Mouse (Mus musculus) heart, adult 2 months (tissue): ENCODE measurements around the gene Gm10803. TPM values are rescaled to one million over a fixed set of nuclear protein-coding genes. Genes with fewer than 3 reads are reported as not detected.

ENCODE experiments used
- DNase-seq, 2 experiments: peaks; one replicate each; pipeline ENCODE4 v3.0.0; 2021
- H3K27ac ChIP-seq: fragments of 200-600 bp; 2 replicates; pipeline ENCODE4 v1.8.1; 2022
- H3K27me3 ChIP-seq: fragments of 200-500 bp; 2 replicates; pipeline ENCODE4 v1.6.1; 2012; ENCODE audit warnings: mild to moderate bottlenecking, low read length, inconsistent platforms, mixed read lengths; ENCODE audit not compliant: control insufficient read depth, insufficient read depth
- H3K36me3 ChIP-seq: fragments of 200-500 bp; 2 replicates; pipeline ENCODE4 v1.6.1; 2012; ENCODE audit warnings: low read length, inconsistent platforms; ENCODE audit not compliant: control insufficient read depth, insufficient read depth
- H3K4me1 ChIP-seq: fragments of 200-500 bp; 2 replicates; pipeline ENCODE4 v1.6.1; 2011; ENCODE audit warnings: low read length; ENCODE audit not compliant: control insufficient read depth, insufficient read depth
- H3K4me3 ChIP-seq: fragments of 200-600 bp; 2 replicates; pipeline ENCODE4 v1.8.1; 2022
- H3K79me2 ChIP-seq: fragments of 200-500 bp; replicated peaks from 2 replicates; pipeline ENCODE4 v1.6.1; 2012; ENCODE audit warnings: mild to moderate bottlenecking, inconsistent platforms, low read length, moderate library complexity, mixed read lengths; ENCODE audit not compliant: control insufficient read depth, insufficient read depth
- H3K9ac ChIP-seq: fragments of 200-500 bp; 2 replicates; pipeline ENCODE4 v1.6.1; 2012; ENCODE audit warnings: low read depth, mild to moderate bottlenecking, control low read depth, inconsistent platforms, low read length, mixed read lengths
- CTCF ChIP-seq: fragments of 200-600 bp; IDR thresholded peaks from 2 replicates; pipeline ENCODE4 v1.8.1; 2022; ENCODE audit warnings: antibody characterized with exemption, mild to moderate bottlenecking, moderate library complexity
- EP300 ChIP-seq: fragments of 200-500 bp; IDR thresholded peaks from 2 replicates; pipeline ENCODE4 v1.6.1; 2011; ENCODE audit warnings: low read depth, low read length, control low read depth; ENCODE audit not compliant: insufficient read depth
- POLR2A ChIP-seq: fragments of 200-500 bp; IDR thresholded peaks from 2 replicates; pipeline ENCODE4 v1.6.1; 2011; ENCODE audit warnings: mild to moderate bottlenecking, low read depth, low read length, control low read depth; ENCODE audit not compliant: insufficient read depth
- WGBS: fragments of 180-500 bp; shearing (Covaris S2); methylation state at CpG from one replicate; pipeline ENCODE4 v1.1.7; 2018; 5-methylcytosine and 5-hydroxymethylcytosine counted together
- intact Hi-C: fragments of 180-260 bp; cut with DNase I; formaldehyde crosslinking; loops from one replicate; pipeline ENCODE4 v1.15.1; 2025
- polyA plus RNA-seq: library from polyadenylated mRNA; depleted of rRNA; stranded (reverse); fragments of >200 nt; gene quantifications from 2 replicates; pipeline ENCODE4 v1.2.3, GENCODE M21; 2012; rRNA removed
- total RNA-seq, 2 experiments: library from RNA; stranded (reverse); gene quantifications; 2 replicates each; pipeline ENCODE4 v1.2.3; 2021

Gm10803 gene
- total and polyA plus RNA-seq, 3 experiments: not detected

DNA sequence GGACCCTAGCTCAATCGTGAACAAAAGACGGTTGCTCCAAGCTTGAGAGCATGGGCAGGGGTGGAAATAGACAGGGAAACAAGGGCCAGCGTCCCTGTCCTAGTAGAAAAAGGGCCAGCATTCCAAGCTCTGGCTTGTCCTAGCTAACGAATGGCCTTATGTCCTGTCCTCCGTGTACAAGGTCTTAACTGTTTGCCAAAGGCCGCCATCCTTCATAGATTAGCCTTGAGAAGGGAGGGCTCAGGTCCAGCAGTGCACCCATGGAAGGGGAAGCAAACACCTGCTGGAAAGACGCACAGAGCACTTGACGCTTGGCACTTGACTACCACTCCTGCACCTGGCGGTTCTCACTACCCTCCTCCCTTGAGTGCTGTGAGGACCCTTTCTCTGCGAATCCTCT is 32.8 kb downstream of the Gm10803 start:
- no peaks in the 10 kb centered on the region for H3K4me1 ChIP-seq
- H3K36me3 ChIP-seq: no peaks in the 10 kb centered on the region
- no peak for TF ChIP-seq CTCF
- no peak for TF ChIP-seq POLR2A
- TF ChIP-seq EP300: no peak
- no peak for DNase-seq
- intact Hi-C loops: no loop called here
- no peaks in the 10 kb centered on the region for H3K79me2 ChIP-seq
- no peak overlapping the region for H3K27ac ChIP-seq
- H3K27me3 ChIP-seq: no peaks in the 10 kb centered on the region
- 74% methylated on average over 10 of the region's 10 CpGs for WGBS
- H3K9ac ChIP-seq: no peak overlapping the region
- H3K4me3 ChIP-seq: no peak overlapping the region

DNA sequence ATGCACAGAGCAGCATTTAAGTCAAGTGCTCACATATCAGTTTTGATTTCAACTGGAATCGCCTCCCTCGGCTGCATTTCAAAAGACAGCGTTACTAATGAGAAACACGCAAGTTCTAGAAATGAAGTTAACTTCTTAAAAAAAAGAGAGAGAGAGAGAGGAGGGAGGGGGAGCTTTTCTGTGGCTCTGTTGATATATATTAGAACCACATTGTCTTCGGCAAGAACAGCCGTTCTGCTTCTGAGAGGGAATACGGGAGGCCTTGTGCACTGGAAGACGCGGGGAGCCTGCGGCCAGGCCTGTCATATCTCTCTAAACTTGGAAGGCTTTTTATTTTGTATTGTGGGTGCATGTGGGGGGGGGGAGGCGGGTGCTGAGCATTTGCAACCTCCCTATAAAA is 36.8 kb downstream of the Gm10803 start:
- no peak overlapping the region for H3K9ac ChIP-seq
- no peak overlapping the region for H3K4me3 ChIP-seq
- H3K4me1 ChIP-seq: no peaks in the 10 kb centered on the region
- no peaks in the 10 kb centered on the region for H3K36me3 ChIP-seq
- DNase-seq: no peak
- TF ChIP-seq EP300: no peak
- TF ChIP-seq POLR2A: no peak
- no peak for TF ChIP-seq CTCF
- H3K27ac ChIP-seq: no peak overlapping the region
- intact Hi-C loops: no loop called here
- no peaks in the 10 kb centered on the region for H3K27me3 ChIP-seq
- no peaks in the 10 kb centered on the region for H3K79me2 ChIP-seq
- WGBS: 76% methylated on average over 11 of the region's 11 CpGs

DNA sequence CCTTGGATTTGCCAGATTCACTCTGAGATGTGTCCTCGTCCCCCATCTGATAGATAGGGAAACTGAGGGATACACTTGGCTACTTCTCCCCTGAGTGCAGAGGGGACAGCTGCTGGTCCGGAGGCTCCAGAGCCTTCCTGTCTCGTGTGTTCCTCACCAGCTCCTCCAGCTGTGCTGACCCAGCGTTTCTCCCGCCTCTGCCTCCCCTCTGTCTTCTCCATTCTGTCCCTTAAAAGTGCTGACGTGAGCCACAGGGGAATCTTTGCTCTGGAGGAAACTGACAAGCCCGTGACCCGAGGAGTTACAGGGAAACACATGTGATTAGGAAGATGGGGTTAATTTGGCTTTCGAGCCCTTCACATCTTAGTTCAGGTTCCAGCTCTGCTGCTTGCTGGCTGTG is 39.4 kb downstream of the Gm10803 start:
- peak; percentile 35 to 65 for DNase-seq
- 35% methylated on average over 9 of the region's 9 CpGs for WGBS

DNA sequence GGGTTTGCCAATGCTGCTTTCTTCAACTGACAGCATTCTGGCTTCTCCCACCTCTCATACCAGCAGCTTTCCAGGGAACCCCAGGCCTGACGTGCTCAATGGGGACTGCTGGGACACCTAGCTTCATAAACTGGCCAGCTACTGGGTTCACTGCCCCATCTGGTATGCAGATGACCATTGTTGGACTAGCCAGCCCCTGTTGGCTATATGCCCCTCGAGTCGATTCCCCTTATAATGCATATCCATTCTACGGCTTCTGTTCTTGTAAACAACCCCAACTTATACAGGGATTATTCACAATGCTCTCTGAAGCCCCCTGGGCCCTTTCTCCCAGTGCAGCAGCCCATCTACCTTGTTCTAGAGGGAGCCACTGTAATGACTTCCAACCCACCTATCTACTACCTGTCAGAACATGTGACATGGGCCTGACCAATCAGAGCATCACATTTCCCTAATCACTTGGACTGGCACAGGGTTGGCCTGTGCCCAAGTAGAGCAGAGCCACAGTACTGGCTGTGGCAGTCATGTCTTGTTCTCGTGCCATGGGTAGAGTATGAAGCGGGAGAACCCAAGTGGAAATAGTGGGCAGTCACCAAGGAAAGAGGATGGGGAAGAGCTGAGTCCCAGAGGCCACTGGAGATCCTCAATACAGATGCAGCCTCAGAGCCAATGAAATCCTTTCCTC is 44.4 kb downstream of the Gm10803 start:
- 84% methylated on average over 6 of the region's 6 CpGs for WGBS
- H3K36me3 ChIP-seq: no peaks in the 10 kb centered on the region
- no peak overlapping the region for H3K9ac ChIP-seq
- H3K4me3 ChIP-seq: no peak overlapping the region
- no peaks in the 10 kb centered on the region for H3K27me3 ChIP-seq
- no peak for DNase-seq
- no peaks in the 10 kb centered on the region for H3K4me1 ChIP-seq
- no peak overlapping the region for H3K27ac ChIP-seq
- no peaks in the 10 kb centered on the region for H3K79me2 ChIP-seq
- no peak for TF ChIP-seq EP300
- TF ChIP-seq POLR2A: no peak
- TF ChIP-seq CTCF: no peak
- intact Hi-C loops: loop anchor here (5.0 kb wide), 1 partner anchor 32 kb away; no protein-coding TSS in a partner anchor

More for the DNA sequence above, 39.4 kb downstream of the Gm10803 start:
- no peak for TF ChIP-seq POLR2A
- no peak for TF ChIP-seq EP300
- no peak for TF ChIP-seq CTCF
- Histone ChIP-seq H3K27me3 (no peaks in the 10 kb centered on the region), H3K4me3 (no peak overlapping the region), H3K4me1 (no peaks in the 10 kb centered on the region), H3K36me3 (no peaks in the 10 kb centered on the region), H3K79me2 (no peaks in the 10 kb centered on the region), H3K27ac (no peak overlapping the region), H3K9ac (no peak overlapping the region)
- intact Hi-C loops: no loop called here

DNA sequence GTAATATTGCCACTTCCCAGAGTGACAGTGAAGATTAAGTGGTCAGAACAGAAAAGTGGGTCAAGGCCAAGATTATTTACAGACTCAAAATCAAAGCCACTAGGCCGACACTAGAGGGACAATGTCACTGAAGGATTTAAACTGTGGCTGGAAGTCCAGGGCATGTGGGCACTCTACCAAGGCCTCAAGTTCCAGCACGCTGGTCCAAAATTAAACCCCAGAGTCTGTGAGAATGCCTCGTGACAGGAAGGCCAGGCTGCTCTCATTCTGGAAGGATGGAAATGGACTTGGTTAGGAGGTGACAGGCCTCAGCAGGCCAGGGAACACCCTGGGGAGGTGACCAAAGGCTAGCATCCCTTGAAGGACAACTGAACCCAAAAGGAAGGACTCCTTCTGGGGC is 48.4 kb downstream of the Gm10803 start:
- H3K4me3 ChIP-seq: no peak overlapping the region
- H3K27me3 ChIP-seq: no peaks in the 10 kb centered on the region
- TF ChIP-seq CTCF (peak; percentile 47; the same call in 1 of the 2 replicates), POLR2A (no peak), EP300 (0 out of 2 replicates have a peak, but pooled peaks have one; percentile 63)
- peak; percentile 30 to 67 for DNase-seq
- no peaks in the 10 kb centered on the region for H3K4me1 ChIP-seq
- no peaks in the 10 kb centered on the region for H3K36me3 ChIP-seq
- H3K79me2 ChIP-seq: no peaks in the 10 kb centered on the region
- no peak overlapping the region for H3K9ac ChIP-seq
- WGBS: 34% methylated on average over 3 of the region's 3 CpGs
- intact Hi-C loops: loop anchor here (5.0 kb wide), 1 partner anchor 36 kb away; no protein-coding TSS in a partner anchor
- H3K27ac ChIP-seq: no peak overlapping the region

DNA sequence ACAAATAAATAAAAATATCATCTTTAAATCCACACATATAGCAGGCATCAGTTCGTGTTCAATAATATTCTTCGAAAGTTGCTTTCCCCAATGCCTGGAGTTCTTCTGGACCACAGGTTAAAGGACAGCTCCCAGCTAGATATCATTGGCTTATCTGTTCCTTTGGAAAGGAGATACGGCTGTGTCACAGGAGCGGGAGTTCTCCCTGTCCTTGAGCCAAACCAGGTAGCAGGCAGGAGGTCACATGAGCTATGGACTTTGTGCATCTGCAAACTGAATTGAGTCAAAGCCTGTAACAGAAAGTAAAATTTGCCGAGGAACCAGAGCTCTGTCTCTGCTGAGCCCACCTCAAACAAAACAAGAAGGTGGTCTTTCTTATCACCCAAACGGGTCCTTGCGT is 52.7 kb downstream of the Gm10803 start:
- no peaks in the 10 kb centered on the region for H3K79me2 ChIP-seq
- H3K27me3 ChIP-seq: no peaks in the 10 kb centered on the region
- no peaks in the 10 kb centered on the region for H3K36me3 ChIP-seq
- H3K9ac ChIP-seq: no peak overlapping the region
- H3K4me3 ChIP-seq: no peak overlapping the region
- 70% methylated on average over 7 of the region's 7 CpGs for WGBS
- intact Hi-C loops: no loop called here
- no peak for DNase-seq
- TF ChIP-seq CTCF (no peak), POLR2A (no peak), EP300 (no peak)
- H3K27ac ChIP-seq: no peak overlapping the region
- no peaks in the 10 kb centered on the region for H3K4me1 ChIP-seq

Other genes with a start within 250 kb of the Gm10803 start
- gene Tspan18, start 226.1 kb upstream of the Gm10803 start, total RNA-seq: 10 to 100 TPM in 1 of 2 experiments, 1 to 10 TPM in 1; 9.4 to 16.0 TPM
- 21.3 and 23.8 TPM in 2 replicates for gene Tspan18, start 226.1 kb upstream of the Gm10803 start, polyA plus RNA-seq
- 10 to 100 TPM; 15.2 to 18.7 TPM for gene Cd82, start 97.4 kb upstream of the Gm10803 start, total RNA-seq
- 28.1 and 31.6 TPM in 2 replicates for gene Cd82, start 97.4 kb upstream of the Gm10803 start, polyA plus RNA-seq
- gene Alx4, start 81.8 kb downstream of the Gm10803 start, total RNA-seq: under 1 TPM; 0.31 to 0.34 TPM
- 0.15 and 0.29 TPM in 2 replicates for gene Alx4, start 81.8 kb downstream of the Gm10803 start, polyA plus RNA-seq